Mouse (Mus musculus): ENCODE results near the gene Rffl. TPM values are rescaled to one million over a fixed set of nuclear protein-coding genes. Genes with fewer than 3 reads are reported as not detected.

The Rffl gene
- polyA plus RNA-seq, 1 experiment from 2014 or later, result 28.8 TPM

DNA sequence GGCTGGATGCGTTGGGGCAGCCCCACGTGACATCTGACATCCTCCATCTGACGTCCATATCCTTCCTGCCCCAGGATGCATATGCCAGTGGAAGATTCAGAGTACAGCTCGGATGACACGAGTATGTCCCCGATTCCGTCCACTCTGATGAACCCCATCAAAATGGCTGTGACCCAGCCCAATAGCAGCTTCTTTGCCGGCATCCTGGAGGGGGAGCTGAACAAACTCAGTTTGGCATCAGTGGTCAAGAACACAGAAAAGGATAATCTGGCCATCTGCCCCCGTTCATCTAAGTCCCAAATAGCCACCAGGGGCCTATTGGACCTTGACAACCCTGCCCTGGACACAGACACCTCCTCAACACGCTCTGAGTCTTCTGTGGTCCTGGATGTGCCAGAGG is 26.5 kb upstream of the Rffl start:
- no peak overlapping the region for H3K27ac ChIP-seq
- no peak overlapping the region for H3K9ac ChIP-seq
- no peak for ATAC-seq
- no peaks in the 10 kb centered on the region for H3K9me3 ChIP-seq (replicated peaks)
- peaks cover 47% of the 10 kb centered on the region for H3K36me3 ChIP-seq
- no peak overlapping the region for H3K4me2 ChIP-seq
- 63% methylated on average over 10 of the region's 10 CpGs for WGBS (ENCODE audit: insufficient replicate concordance)
- 0 out of 2 replicates have a peak, but pooled peaks cover 4% of the 10 kb centered on the region for H3K27me3 ChIP-seq (replicated peaks)
- H3K4me3 ChIP-seq, result no peak overlapping the region
- H3K4me1 ChIP-seq, result no peaks in the 10 kb centered on the region

DNA sequence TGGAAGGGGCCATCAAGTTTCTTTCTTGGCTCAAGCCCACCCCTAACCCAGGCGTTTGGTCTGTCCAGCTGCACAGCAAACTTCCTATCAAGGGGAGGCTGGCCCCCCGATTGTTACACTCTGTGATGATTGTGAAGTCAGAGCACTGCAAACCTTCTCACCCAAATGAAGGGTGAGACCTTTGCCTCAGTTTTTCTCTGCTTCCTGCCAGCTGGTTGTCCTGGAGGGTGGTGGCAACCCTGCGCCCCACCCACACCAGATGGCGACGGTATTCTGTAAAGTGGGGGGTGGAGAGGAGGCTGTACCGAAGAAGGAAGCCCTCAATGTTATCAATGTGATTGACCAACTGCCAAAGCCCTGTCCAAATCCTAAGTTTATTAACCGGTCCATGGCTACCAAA is 20.9 kb upstream of the Rffl start, which contains the start of gene Fndc8:
TSS of gene Fndc8 (plus strand) at position 189 of the 400 bp plus-strand sequence.
- Histone ChIP-seq H3K4me1 (peaks cover 25% of the 10 kb centered on the region), H3K4me2 (no peak within 1 kb of the TSS), H3K36me3 (no peaks in the 10 kb centered on the region), H3K9ac (no peak within 1 kb of the TSS), H3K27ac (no peak within 1 kb of the TSS), H3K4me3 (no peak within 1 kb of the TSS), H3K27me3 (replicated peaks) (peaks cover 15% of the 10 kb centered on the region; the same call in 1 of the 2 replicates), H3K9me3 (replicated peaks) (no peaks in the 10 kb centered on the region)
- ATAC-seq, result no peak
- WGBS (ENCODE audit: insufficient replicate concordance), result 38% methylated on average over 7 of the region's 7 CpGs

DNA sequence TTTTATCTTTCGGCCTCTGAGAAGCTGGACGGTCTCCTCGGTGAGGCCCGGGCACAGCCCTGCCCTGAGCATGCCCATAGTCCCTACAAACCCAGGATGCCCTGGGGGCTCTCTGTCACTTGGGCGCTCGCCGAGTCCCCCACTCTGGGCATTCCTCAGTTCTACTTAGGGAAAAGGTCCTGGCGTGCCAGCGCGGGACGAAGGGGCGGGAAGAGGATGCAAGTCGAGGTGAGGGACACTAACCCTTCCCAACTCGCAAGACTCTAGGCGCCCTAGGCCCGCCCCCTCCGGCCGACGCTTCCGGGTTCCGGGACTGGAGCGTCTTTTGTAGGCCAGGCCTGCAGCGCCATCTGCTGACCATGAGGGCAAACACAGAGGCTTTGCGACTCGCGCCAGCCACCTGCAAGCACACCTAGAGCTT is 19.3 kb upstream of the Rffl start, which contains the start of gene Rad51d:
TSS of gene Rad51d (minus strand) at position 273 of the 421 bp plus-strand sequence.
- H3K36me3 ChIP-seq, result no peaks in the 10 kb centered on the region
- peak within 1 kb of the TSS; percentile 84 for H3K9ac ChIP-seq
- H3K4me3 ChIP-seq, result peak within 1 kb of the TSS; percentile 67
- H3K4me1 ChIP-seq, result peaks cover 25% of the 10 kb centered on the region
- peak; percentile 90 for ATAC-seq
- peak within 1 kb of the TSS; percentile 68 for H3K27ac ChIP-seq
- H3K9me3 ChIP-seq (replicated peaks), result no peaks in the 10 kb centered on the region
- peaks cover 15% of the 10 kb centered on the region; the same call in 1 of the 2 replicates for H3K27me3 ChIP-seq (replicated peaks)
- WGBS (ENCODE audit: insufficient replicate concordance), result under 1% methylated on average over 26 of the region's 26 CpGs
- H3K4me2 ChIP-seq, result peak within 1 kb of the TSS; percentile 94

DNA sequence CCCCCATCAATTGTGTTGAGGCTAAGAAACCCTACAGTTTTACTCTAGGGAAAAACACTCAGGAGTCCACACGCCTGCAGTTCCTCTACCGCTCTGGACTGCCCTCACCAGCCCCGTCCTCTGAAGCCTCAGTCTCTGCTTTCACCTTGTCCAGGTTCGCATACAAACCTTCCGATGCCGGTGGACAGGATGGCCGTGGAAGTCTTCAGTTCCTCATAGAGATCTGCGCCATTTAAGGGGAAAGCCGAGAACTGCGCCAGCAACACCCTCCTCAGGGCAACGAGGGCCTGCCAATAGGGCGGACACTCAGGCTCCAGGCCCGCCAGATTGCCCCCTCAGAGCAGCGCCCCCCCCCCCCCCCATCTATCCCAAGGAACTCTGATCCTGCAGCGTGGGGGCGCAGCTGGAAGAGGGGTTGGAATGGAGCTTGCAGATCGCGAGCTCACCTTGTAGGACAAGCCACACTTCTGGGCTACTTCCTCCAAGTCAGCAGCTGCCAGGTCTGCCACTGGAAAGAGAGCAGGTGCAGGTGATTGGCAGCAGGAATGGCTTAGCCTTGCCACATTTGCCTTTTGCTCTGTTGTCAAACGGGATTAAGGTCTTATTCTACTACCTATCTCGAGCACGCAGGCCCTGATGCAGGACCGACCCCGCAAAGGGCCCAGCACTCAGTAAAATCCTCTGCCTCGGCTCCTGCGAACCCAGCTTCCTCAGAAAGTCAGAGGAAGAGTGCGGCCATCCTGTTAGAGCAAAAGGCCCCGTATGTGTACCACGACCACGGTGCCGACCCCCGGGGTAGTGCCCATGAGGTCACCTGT is 18.7 kb upstream of the Rffl start:
- H3K36me3 ChIP-seq, result no peaks in the 10 kb centered on the region
- peak overlapping the region; percentile 94 for H3K4me2 ChIP-seq
- peaks cover 15% of the 10 kb centered on the region; the same call in 1 of the 2 replicates for H3K27me3 ChIP-seq (replicated peaks)
- peak; percentile 61 for ATAC-seq
- peak overlapping the region; percentile 67 for H3K4me3 ChIP-seq
- peaks cover 25% of the 10 kb centered on the region for H3K4me1 ChIP-seq
- H3K9me3 ChIP-seq (replicated peaks), result no peaks in the 10 kb centered on the region
- H3K27ac ChIP-seq, result peak overlapping the region; percentile 68
- peak overlapping the region; percentile 84 for H3K9ac ChIP-seq
- 4% methylated on average over 31 of the region's 31 CpGs for WGBS (ENCODE audit: insufficient replicate concordance)

DNA sequence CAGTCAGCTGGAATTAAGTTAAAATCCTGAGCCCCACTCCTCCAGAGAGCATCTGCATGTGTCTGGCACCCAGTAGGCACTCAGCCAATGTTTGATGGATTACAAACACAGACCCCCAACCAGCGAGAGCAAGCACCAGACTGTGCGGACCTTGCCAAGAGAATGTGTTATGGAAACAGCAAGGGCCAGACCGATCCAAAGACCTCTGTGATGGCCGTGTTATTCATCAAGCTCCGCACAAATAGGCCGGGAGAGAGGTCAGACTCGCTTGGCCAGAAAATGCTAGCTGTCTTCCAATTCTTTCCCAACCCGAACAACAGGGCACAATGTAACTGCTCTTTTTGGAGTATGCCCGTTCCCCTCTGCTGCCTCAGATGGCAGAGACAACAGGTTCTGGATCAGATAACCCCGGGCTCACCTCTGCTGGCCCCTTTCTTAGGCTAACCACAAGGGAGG is 17.5 kb upstream of the Rffl start:
- Histone ChIP-seq H3K4me3 (no peak overlapping the region), H3K36me3 (no peaks in the 10 kb centered on the region), H3K4me1 (peaks cover 25% of the 10 kb centered on the region), H3K9ac (peak overlapping the region; percentile 45), H3K9me3 (replicated peaks) (no peaks in the 10 kb centered on the region), H3K27me3 (replicated peaks) (peaks cover 15% of the 10 kb centered on the region; the same call in 1 of the 2 replicates), H3K4me2 (peak overlapping the region; percentile 94), H3K27ac (no peak overlapping the region)
- no peak for ATAC-seq
- WGBS (ENCODE audit: insufficient replicate concordance), result 59% methylated on average over 10 of the region's 10 CpGs

DNA sequence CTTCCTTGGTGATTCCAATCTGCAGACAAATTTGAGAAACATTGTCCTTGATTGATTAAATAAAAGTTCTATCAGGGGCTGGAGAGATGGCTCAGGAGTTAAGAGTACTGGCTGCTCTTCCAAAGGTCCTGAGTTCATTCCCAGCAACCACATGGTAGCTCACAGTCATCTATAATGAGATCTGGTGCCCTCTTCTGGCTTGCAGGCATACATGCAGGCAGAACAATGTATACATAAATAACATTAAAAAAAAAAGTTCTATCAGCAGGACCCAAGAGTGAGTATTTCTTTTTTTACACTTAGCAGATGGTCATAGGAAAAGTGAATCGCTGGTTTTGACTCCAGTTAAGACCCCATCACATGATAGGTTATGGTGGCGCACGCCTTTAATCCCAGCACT is 15.5 kb upstream of the Rffl start:
- no peaks in the 10 kb centered on the region for H3K9me3 ChIP-seq (replicated peaks)
- no peak overlapping the region for H3K27ac ChIP-seq
- WGBS (ENCODE audit: insufficient replicate concordance), result 71% methylated on average over 3 of the region's 3 CpGs
- H3K9ac ChIP-seq, result no peak overlapping the region
- no peak overlapping the region for H3K4me3 ChIP-seq
- no peak overlapping the region for H3K4me2 ChIP-seq
- peaks cover 25% of the 10 kb centered on the region for H3K4me1 ChIP-seq
- peaks cover 18% of the 10 kb centered on the region for H3K36me3 ChIP-seq
- ATAC-seq, result no peak
- H3K27me3 ChIP-seq (replicated peaks), result 0 out of 2 replicates have a peak, but pooled peaks cover 2% of the 10 kb centered on the region

DNA sequence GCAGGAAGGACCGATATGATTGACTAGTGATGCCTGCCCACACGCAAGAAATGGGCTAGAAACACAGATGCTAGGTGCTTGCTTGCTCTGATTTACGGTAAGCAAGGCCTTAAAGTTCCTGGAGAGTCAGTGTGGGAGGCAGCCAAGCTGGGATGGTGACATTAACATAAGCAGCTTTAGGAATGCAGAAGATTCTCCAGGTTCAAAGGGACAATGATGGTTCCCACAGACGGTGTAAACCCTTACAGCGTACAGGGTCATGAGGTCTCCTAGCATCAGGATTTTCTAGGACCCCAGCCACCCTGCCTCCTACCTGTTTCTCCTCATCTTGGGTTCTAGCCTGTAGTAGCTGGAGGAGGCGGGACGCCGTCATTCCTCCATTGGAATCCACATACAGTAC is 12.2 kb upstream of the Rffl start:
- H3K9ac ChIP-seq, result no peak overlapping the region
- no peaks in the 10 kb centered on the region for H3K9me3 ChIP-seq (replicated peaks)
- peaks cover 5% of the 10 kb centered on the region for H3K4me1 ChIP-seq
- H3K4me2 ChIP-seq, result no peak overlapping the region
- H3K36me3 ChIP-seq, result peaks cover 33% of the 10 kb centered on the region
- H3K4me3 ChIP-seq, result no peak overlapping the region
- ATAC-seq, result no peak
- H3K27ac ChIP-seq, result no peak overlapping the region
- H3K27me3 ChIP-seq (replicated peaks), result no peaks in the 10 kb centered on the region
- WGBS (ENCODE audit: insufficient replicate concordance), result 81% methylated on average over 8 of the region's 8 CpGs

DNA sequence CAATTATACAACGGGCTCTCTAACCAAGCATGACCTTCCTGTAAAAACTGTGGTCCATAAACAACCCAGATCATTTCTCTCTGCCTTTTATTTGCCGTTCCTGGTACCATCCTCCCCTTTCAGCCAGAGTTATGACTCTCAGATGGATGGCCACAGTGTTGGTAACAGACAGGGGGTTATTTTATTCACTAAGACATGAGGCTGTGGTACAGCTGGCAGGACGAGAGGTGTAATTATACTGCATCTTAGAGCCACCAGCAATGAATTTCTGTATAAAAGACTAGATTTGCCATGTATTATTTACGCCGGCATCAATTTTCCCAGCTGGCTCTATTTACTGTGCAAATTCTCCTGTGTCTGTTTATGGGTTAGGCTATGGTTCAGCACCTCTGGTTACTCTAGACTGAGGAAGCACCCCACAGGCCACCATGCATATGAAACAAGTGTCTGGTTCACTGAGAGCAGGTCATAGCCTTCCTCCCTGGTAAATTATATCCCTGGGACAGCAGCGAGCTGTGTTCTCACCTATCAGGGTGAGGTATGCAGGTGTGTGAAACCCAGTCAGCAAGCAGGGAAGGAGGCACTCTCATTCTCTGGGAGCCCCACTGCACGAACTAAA is 6.8 kb upstream of the Rffl start:
- Histone ChIP-seq H3K4me3 (no peak overlapping the region), H3K4me1 (peaks cover 16% of the 10 kb centered on the region), H3K36me3 (peaks cover 31% of the 10 kb centered on the region), H3K9ac (no peak overlapping the region), H3K27me3 (replicated peaks) (no peaks in the 10 kb centered on the region), H3K27ac (no peak overlapping the region), H3K9me3 (replicated peaks) (no peaks in the 10 kb centered on the region), H3K4me2 (no peak overlapping the region)
- no peak for ATAC-seq
- WGBS (ENCODE audit: insufficient replicate concordance), result 74% methylated on average over 7 of the region's 7 CpGs

DNA sequence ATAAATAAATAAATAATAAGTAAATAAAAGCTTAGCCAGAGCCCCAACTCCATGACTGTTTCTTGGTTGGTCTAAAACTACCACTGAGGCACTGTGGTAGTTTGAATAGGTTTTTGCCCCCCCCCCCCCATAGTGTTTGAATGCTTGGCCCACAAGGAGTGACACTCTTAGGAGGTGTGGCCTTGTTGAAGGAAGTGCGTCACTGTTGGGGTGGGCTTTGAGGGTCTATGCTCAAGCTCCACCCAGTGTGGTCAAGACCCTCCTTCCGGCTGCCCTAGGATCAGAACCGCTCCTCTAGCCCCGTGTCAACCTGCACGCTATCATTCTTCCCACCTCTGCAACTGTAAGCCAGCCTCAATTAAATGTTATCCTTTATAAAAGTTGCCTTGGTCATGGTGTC is 4.6 kb upstream of the Rffl start:
- Histone ChIP-seq H3K4me2 (peak overlapping the region; percentile 45; the same call in 1 of the 2 replicates), H3K36me3 (peaks cover 17% of the 10 kb centered on the region), H3K4me1 (peaks cover 16% of the 10 kb centered on the region), H3K9ac (no peak overlapping the region), H3K27me3 (replicated peaks) (no peaks in the 10 kb centered on the region), H3K4me3 (no peak overlapping the region), H3K27ac (peak overlapping the region; percentile 70; the same call in 1 of the 2 replicates), H3K9me3 (replicated peaks) (no peaks in the 10 kb centered on the region)
- WGBS (ENCODE audit: insufficient replicate concordance), result 71% methylated on average over 5 of the region's 5 CpGs
- ATAC-seq, result no peak

DNA sequence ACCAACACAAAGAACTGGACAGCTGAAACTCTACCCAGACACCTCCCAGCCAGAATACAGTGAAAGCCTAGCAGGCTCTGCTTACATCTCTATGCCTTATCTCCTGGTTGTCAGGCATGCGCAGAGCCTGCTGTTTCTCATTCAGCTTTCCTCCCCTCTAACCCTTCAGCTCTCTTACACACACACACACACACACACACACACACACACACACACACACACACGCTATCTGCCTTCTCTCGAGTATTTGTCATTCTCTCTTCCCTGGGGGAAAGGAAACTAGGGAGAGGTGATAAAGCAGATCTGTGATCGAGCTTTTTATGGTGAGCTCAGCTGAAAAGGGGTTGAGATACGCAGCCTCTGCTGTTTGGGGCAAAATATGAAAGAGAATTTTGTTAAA is 3.9 kb upstream of the Rffl start:
- 18% methylated on average over 5 of the region's 5 CpGs for WGBS (ENCODE audit: insufficient replicate concordance)
- Histone ChIP-seq H3K4me3 (peak overlapping the region; percentile 30; the same call in 1 of the 2 replicates), H3K36me3 (peaks cover 14% of the 10 kb centered on the region), H3K9ac (no peak overlapping the region), H3K4me1 (peaks cover 18% of the 10 kb centered on the region), H3K27me3 (replicated peaks) (no peaks in the 10 kb centered on the region), H3K27ac (peak overlapping the region; percentile 70), H3K9me3 (replicated peaks) (no peaks in the 10 kb centered on the region), H3K4me2 (peak overlapping the region; percentile 45)
- ATAC-seq, result peak; percentile 19; the same call in 1 of the 2 replicates

DNA sequence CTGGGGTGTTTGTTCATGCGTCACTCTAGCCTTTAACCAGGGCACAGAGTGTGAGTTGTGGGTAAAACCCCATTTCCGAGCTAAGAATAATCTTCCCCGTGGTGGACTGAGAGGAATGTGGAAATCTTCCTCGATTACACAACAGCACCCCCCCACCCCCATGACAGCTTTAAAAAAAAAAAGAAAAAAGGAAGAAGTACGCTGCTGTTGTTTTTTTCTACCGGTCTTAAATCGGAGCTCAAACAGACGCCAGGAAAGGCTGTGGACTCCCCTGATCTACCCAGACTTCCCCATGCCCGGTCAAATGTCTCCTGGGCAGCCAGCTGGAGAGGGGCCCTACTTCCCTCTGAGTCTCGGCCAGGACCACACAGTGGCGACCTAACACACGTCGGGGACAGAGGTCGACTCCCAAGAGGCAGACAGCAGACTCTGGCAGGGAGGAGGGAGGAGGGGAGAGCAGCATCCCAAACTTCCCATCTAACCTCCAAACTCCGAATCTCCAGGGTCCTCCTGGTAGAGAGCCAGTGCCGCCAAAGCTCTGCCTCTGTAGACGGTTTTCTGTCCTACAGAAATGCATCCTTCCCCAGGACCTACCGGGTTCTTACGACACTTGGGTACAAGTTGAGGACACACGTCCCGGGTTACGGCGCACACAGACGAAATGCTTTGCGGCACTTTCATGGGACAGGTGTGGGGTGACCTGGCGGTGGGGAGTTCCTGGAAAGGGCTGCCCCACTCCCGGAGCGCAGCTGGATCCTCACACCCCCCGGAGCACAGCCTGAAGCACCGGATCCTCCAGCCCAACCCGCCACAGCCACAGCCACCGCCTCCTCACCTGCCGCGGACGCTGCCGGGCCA is 608 bp downstream of the Rffl start:
- Histone ChIP-seq H3K9me3 (replicated peaks) (no peaks in the 10 kb centered on the region), H3K4me2 (peak overlapping the region; percentile 62), H3K9ac (peak overlapping the region; percentile 97), H3K27me3 (replicated peaks) (no peaks in the 10 kb centered on the region), H3K4me3 (peak overlapping the region; percentile 99), H3K27ac (peak overlapping the region; percentile 92), H3K4me1 (peaks cover 56% of the 10 kb centered on the region), H3K36me3 (0 out of 2 replicates have a peak, but pooled peaks cover 5% of the 10 kb centered on the region)
- under 1% methylated on average over 36 of the region's 36 CpGs for WGBS (ENCODE audit: insufficient replicate concordance)
- ATAC-seq, result peak; percentile 59
